Mouse (Mus musculus): ENCODE measurements around the gene Galr3.
"Not testable (repeated sequence)": the region's sequence is repeated elsewhere in the genome, so short reads cannot be mapped to it uniquely, and the experiment has no call there.

The Galr3 gene

GRCm38 (mm10) chr15:79041585-79041984 is at the start of gene Galr3:
Galr3 (plus strand) TSS chr15:79041885.
- DNase-seq (ENCODE audit: low spot score), result no peak

- DNase-seq (ENCODE audit: low spot score), result no peak
These were observed 49.5 kb upstream of the Galr3 start for GRCm38 (mm10) chr15:78992235-78992634.

- DNase-seq (ENCODE audit: low spot score), result no peak
These were observed 48.8 kb upstream of the Galr3 start for GRCm38 (mm10) chr15:78992925-78993324.

- DNase-seq (ENCODE audit: low spot score), result no peak
These were observed 45.8 kb upstream of the Galr3 start for GRCm38 (mm10) chr15:78995916-78996315.

- no peak for DNase-seq (ENCODE audit: low spot score)
These were observed 45.0 kb upstream of the Galr3 start for GRCm38 (mm10) chr15:78996663-78997062.

- no peak for DNase-seq (ENCODE audit: low spot score)
These were observed 43.3 kb upstream of the Galr3 start for GRCm38 (mm10) chr15:78998348-78998747.

- no peak for DNase-seq (ENCODE audit: low spot score)
These were observed 42.1 kb upstream of the Galr3 start for GRCm38 (mm10) chr15:78999586-78999985.

- DNase-seq (ENCODE audit: low spot score), result no peak
These were observed 41.3 kb upstream of the Galr3 start for GRCm38 (mm10) chr15:79000357-79000791.

GRCm38 (mm10) chr15:79001559-79001958 is 40.1 kb upstream of the Galr3 start:
- no peak for DNase-seq (ENCODE audit: low spot score)

- no peak for DNase-seq (ENCODE audit: low spot score)
These were observed 39.6 kb upstream of the Galr3 start for GRCm38 (mm10) chr15:79002036-79002435.

- no peak for DNase-seq (ENCODE audit: low spot score)
These were observed 38.6 kb upstream of the Galr3 start for GRCm38 (mm10) chr15:79003079-79003478.

- DNase-seq (ENCODE audit: low spot score), result no peak
These were observed 36.1 kb upstream of the Galr3 start for GRCm38 (mm10) chr15:79005581-79005980.

GRCm38 (mm10) chr15:79006638-79007037 is 35.0 kb upstream of the Galr3 start:
- peak; percentile 53 for DNase-seq (ENCODE audit: low spot score)

GRCm38 (mm10) chr15:79007059-79007458 is 34.6 kb upstream of the Galr3 start:
- DNase-seq (ENCODE audit: low spot score), result no peak

GRCm38 (mm10) chr15:79007836-79008235 is 33.8 kb upstream of the Galr3 start:
- not testable (repeated sequence) for DNase-seq (ENCODE audit: low spot score)

GRCm38 (mm10) chr15:79009734-79010133 is 32.0 kb upstream of the Galr3 start:
- DNase-seq (ENCODE audit: low spot score), result no peak

GRCm38 (mm10) chr15:79011550-79011949 is 30.1 kb upstream of the Galr3 start:
- DNase-seq (ENCODE audit: low spot score), result no peak

GRCm38 (mm10) chr15:79013382-79013781 is 28.3 kb upstream of the Galr3 start:
- DNase-seq (ENCODE audit: low spot score), result no peak

GRCm38 (mm10) chr15:79018191-79018590 is 23.5 kb upstream of the Galr3 start:
- no peak for DNase-seq (ENCODE audit: low spot score)

- DNase-seq (ENCODE audit: low spot score), result no peak
These were observed 22.8 kb upstream of the Galr3 start for GRCm38 (mm10) chr15:79018886-79019285.

GRCm38 (mm10) chr15:79022671-79023230 is 18.9 kb upstream of the Galr3 start:
- no peak for DNase-seq (ENCODE audit: low spot score)

- no peak for DNase-seq (ENCODE audit: low spot score)
These were observed 18.3 kb upstream of the Galr3 start for GRCm38 (mm10) chr15:79023366-79023765.

- no peak for DNase-seq (ENCODE audit: low spot score)
These were observed 15.9 kb upstream of the Galr3 start for GRCm38 (mm10) chr15:79025687-79026308.

All from layer of hippocampus, adult 11-12 months (tissue).